Mouse (Mus musculus) erythroblast, embryonic 14.5 days (primary cell): ENCODE measurements around the gene Nle1.

Source experiments
- GATA1 ChIP-seq: IDR thresholded peaks from 2 replicates; pipeline ENCODE4 v1.6.1; 2012; ENCODE audit warnings: low read length, inconsistent platforms, mixed read lengths
- TAL1 ChIP-seq: IDR thresholded peaks from 3 replicates; pipeline ENCODE4 v1.6.1; 2012; ENCODE audit warnings: low read length, inconsistent platforms, mixed read lengths

DNA sequence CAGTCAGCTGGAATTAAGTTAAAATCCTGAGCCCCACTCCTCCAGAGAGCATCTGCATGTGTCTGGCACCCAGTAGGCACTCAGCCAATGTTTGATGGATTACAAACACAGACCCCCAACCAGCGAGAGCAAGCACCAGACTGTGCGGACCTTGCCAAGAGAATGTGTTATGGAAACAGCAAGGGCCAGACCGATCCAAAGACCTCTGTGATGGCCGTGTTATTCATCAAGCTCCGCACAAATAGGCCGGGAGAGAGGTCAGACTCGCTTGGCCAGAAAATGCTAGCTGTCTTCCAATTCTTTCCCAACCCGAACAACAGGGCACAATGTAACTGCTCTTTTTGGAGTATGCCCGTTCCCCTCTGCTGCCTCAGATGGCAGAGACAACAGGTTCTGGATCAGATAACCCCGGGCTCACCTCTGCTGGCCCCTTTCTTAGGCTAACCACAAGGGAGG, 19.7 kb downstream of the Nle1 start:
- 0 out of 2 replicates have a peak, but pooled peaks have one; percentile 20 for TF ChIP-seq GATA1
- TF ChIP-seq TAL1, result no peak
